Mouse (Mus musculus): ENCODE data around the gene Calhm3. TPM values are rescaled to one million over a fixed set of nuclear protein-coding genes. Genes with fewer than 3 reads are reported as not detected.

Gene Calhm3
- polyA plus RNA-seq, 1 experiment from 2014 or later = not detected

Other genes starting within 250 kb of the Calhm3 start
- gene Ina, start 143.1 kb downstream of the Calhm3 start, polyA plus RNA-seq (2016; fragmentation: Nextera tagmentation; extraction: Ambion mirVana) = 204 and 215 TPM in 2 replicates
- gene Nt5c2, start 142.6 kb downstream of the Calhm3 start, polyA plus RNA-seq (2016; fragmentation: Nextera tagmentation; extraction: Ambion mirVana) = 74.0 and 76.0 TPM in 2 replicates
- 32.6 and 33.4 TPM in 2 replicates for gene Pcgf6, start 106.9 kb downstream of the Calhm3 start, polyA plus RNA-seq (2016; fragmentation: Nextera tagmentation; extraction: Ambion mirVana)
- gene Taf5, start 90.0 kb downstream of the Calhm3 start, polyA plus RNA-seq (2016; fragmentation: Nextera tagmentation; extraction: Ambion mirVana) = 10.7 and 11.4 TPM in 2 replicates
- 1,294 and 1,345 TPM in 2 replicates for gene Usmg5, start 67.1 kb downstream of the Calhm3 start, polyA plus RNA-seq (2016; fragmentation: Nextera tagmentation; extraction: Ambion mirVana)
- 12.6 and 13.4 TPM in 2 replicates for gene Pdcd11, start 67.0 kb downstream of the Calhm3 start, polyA plus RNA-seq (2016; fragmentation: Nextera tagmentation; extraction: Ambion mirVana)
- gene Calhm2, start 19.5 kb downstream of the Calhm3 start, polyA plus RNA-seq (2016; fragmentation: Nextera tagmentation; extraction: Ambion mirVana) = 1.1 and 1.8 TPM in 2 replicates
- not detected in 2 replicates for gene Calhm1, start 13.5 kb downstream of the Calhm3 start, polyA plus RNA-seq (2016; fragmentation: Nextera tagmentation; extraction: Ambion mirVana)
- 4.0 and 4.6 TPM in 2 replicates for gene Neurl1a, start 21.1 kb upstream of the Calhm3 start, polyA plus RNA-seq (2016; fragmentation: Nextera tagmentation; extraction: Ambion mirVana)